Mouse (Mus musculus) liver, embryonic 16.5 days (tissue): ENCODE data around the gene Atp8a1. TPM values are rescaled to one million over a fixed set of nuclear protein-coding genes. Genes with fewer than 3 reads are reported as not detected.

ENCODE experiments used
- ATAC-seq: fragments of 200-750 bp; cut with Nextera tagmentation; 2 replicates; pipeline ENCODE4 v1.8.0; 2017; ENCODE audit warnings: low read depth, mild to moderate bottlenecking, moderate number of reproducible peaks, moderate library complexity
- H3K27ac ChIP-seq: fragments of 300-500 bp; sonication (generic); 2 replicates; pipeline ENCODE4 v1.5.1; 2014; ENCODE audit warnings: mild to moderate bottlenecking, low read length
- H3K27me3 ChIP-seq: fragments of 300-500 bp; sonication (generic); 2 replicates; pipeline ENCODE4 v1.6.1; 2014; ENCODE audit warnings: low read depth, low read length, mixed read lengths; ENCODE audit not compliant: control insufficient read depth, insufficient read depth
- H3K36me3 ChIP-seq: fragments of 300-500 bp; sonication (generic); 2 replicates; pipeline ENCODE4 v1.6.1; 2014; ENCODE audit warnings: mild to moderate bottlenecking; ENCODE audit not compliant: control insufficient read depth, insufficient read depth
- H3K4me1 ChIP-seq: fragments of 300-500 bp; sonication (generic); 2 replicates; pipeline ENCODE4 v1.6.1; 2014; ENCODE audit warnings: low read depth, low read length, mixed read lengths; ENCODE audit not compliant: control insufficient read depth
- H3K4me2 ChIP-seq: fragments of 300-500 bp; sonication (generic); 2 replicates; pipeline ENCODE4 v1.6.1; 2014; ENCODE audit warnings: low read depth, low read length, mixed read lengths
- H3K4me3 ChIP-seq: fragments of 300-500 bp; sonication (generic); 2 replicates; pipeline ENCODE4 v1.5.1; 2014; ENCODE audit warnings: low read depth, mild to moderate bottlenecking, low read length
- H3K9ac ChIP-seq: fragments of 300-500 bp; sonication (generic); 2 replicates; pipeline ENCODE4 v1.6.1; 2014; ENCODE audit warnings: low read depth, low read length
- H3K9me3 ChIP-seq: fragments of 300-500 bp; sonication (generic); replicated peaks from 2 replicates; pipeline ENCODE4 v1.6.1; 2016; ENCODE audit warnings: low read length; ENCODE audit not compliant: control insufficient read depth
- WGBS: fragments of 180-500 bp; shearing (Covaris S2); extraction: QIAGEN DNeasy Blood & Tissue Kit; methylation state at CpG from one replicate; pipeline ENCODE4 v1.1.7; 2014; ENCODE audit not compliant: insufficient replicate concordance; 5-methylcytosine and 5-hydroxymethylcytosine counted together
- polyA plus RNA-seq: library from polyadenylated mRNA; unstranded; fragments of >200 nt; fragmentation: Nextera tagmentation; extraction: Ambion mirVana; gene quantifications from 2 replicates; pipeline ENCODE4 v1.2.1, GENCODE M21; 2015

The Atp8a1 gene
- polyA plus RNA-seq, 1 experiment from 2014 or later, result 40.9 TPM

- no peak overlapping the region for H3K9ac ChIP-seq
- no peaks in the 10 kb centered on the region for H3K9me3 ChIP-seq
- H3K36me3 ChIP-seq, result peaks cover 23% of the 10 kb centered on the region
- H3K27me3 ChIP-seq, result no peaks in the 10 kb centered on the region
- WGBS, result 83% methylated on average over 14 of the region's 14 CpGs
- no peak overlapping the region for H3K27ac ChIP-seq
- no peak overlapping the region for H3K4me3 ChIP-seq
- H3K4me2 ChIP-seq, result no peak overlapping the region
- ATAC-seq, result no peak
- no peaks in the 10 kb centered on the region for H3K4me1 ChIP-seq
These were observed 191.3 kb downstream of the Atp8a1 start for GRCm38 (mm10) chr5:67655696-67656519.

GRCm38 (mm10) chr5:67654572-67654971, 192.7 kb downstream of the Atp8a1 start:
- Histone ChIP-seq H3K4me3 (no peak overlapping the region), H3K27me3 (no peaks in the 10 kb centered on the region), H3K4me2 (no peak overlapping the region), H3K36me3 (peaks cover 29% of the 10 kb centered on the region), H3K27ac (no peak overlapping the region), H3K9me3 (no peaks in the 10 kb centered on the region), H3K9ac (no peak overlapping the region), H3K4me1 (no peaks in the 10 kb centered on the region)
- 87% methylated on average over 5 of the region's 5 CpGs for WGBS
- no peak for ATAC-seq

- Histone ChIP-seq H3K9me3 (no peaks in the 10 kb centered on the region), H3K27me3 (no peaks in the 10 kb centered on the region), H3K4me2 (no peak overlapping the region), H3K27ac (no peak overlapping the region), H3K4me1 (no peaks in the 10 kb centered on the region), H3K4me3 (no peak overlapping the region), H3K9ac (no peak overlapping the region), H3K36me3 (peaks cover 35% of the 10 kb centered on the region)
- no peak for ATAC-seq
- WGBS, result 93% methylated on average over 3 of the region's 3 CpGs
These were observed 193.7 kb downstream of the Atp8a1 start for GRCm38 (mm10) chr5:67653543-67653942.

- no peaks in the 10 kb centered on the region for H3K27me3 ChIP-seq
- 80% methylated on average over 4 of the region's 4 CpGs for WGBS
- no peak for ATAC-seq
- H3K4me2 ChIP-seq, result no peak overlapping the region
- H3K27ac ChIP-seq, result no peak overlapping the region
- H3K9ac ChIP-seq, result no peak overlapping the region
- no peaks in the 10 kb centered on the region for H3K9me3 ChIP-seq
- peaks cover 44% of the 10 kb centered on the region for H3K36me3 ChIP-seq
- no peak overlapping the region for H3K4me3 ChIP-seq
- H3K4me1 ChIP-seq, result no peaks in the 10 kb centered on the region
These were observed 194.8 kb downstream of the Atp8a1 start for GRCm38 (mm10) chr5:67652468-67652867.

- Histone ChIP-seq H3K9me3 (no peaks in the 10 kb centered on the region), H3K27me3 (no peaks in the 10 kb centered on the region), H3K4me2 (no peak overlapping the region), H3K27ac (no peak overlapping the region), H3K4me3 (no peak overlapping the region), H3K4me1 (no peaks in the 10 kb centered on the region), H3K36me3 (peaks cover 47% of the 10 kb centered on the region), H3K9ac (no peak overlapping the region)
- WGBS, result 83% methylated on average over 5 of the region's 5 CpGs
- ATAC-seq, result no peak
These were observed 197.2 kb downstream of the Atp8a1 start for GRCm38 (mm10) chr5:67650021-67650420.

DNA sequence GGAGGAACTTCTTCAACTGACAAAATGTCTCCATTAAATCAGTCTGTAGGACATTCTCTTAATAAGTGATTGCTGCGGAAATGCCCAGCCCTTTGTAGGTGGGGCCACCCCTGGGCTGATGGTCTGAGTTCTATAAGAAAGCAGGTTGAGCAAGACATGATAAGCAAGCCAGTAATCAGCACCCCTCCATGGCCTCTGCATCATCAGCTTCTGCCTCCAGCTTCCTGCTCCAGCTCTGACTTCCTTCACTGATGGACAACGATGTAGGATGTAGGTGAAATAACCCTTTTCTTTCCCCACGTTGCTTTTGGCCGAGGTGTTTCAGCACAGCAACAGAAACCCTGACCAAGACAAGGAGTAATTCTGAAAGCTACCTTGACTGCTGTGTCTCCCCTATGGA, 198.1 kb downstream of the Atp8a1 start:
- Histone ChIP-seq H3K4me2 (no peak overlapping the region), H3K36me3 (peaks cover 45% of the 10 kb centered on the region), H3K9ac (no peak overlapping the region), H3K4me1 (no peaks in the 10 kb centered on the region), H3K27me3 (no peaks in the 10 kb centered on the region), H3K9me3 (no peaks in the 10 kb centered on the region), H3K4me3 (no peak overlapping the region), H3K27ac (no peak overlapping the region)
- ATAC-seq, result no peak
- WGBS, result 69% methylated on average over 4 of the region's 4 CpGs

GRCm38 (mm10) chr5:67647568-67647967, 199.7 kb downstream of the Atp8a1 start:
- WGBS, result 82% methylated on average over 21 of the region's 21 CpGs
- Histone ChIP-seq H3K27me3 (no peaks in the 10 kb centered on the region), H3K27ac (no peak overlapping the region), H3K9me3 (no peaks in the 10 kb centered on the region), H3K9ac (no peak overlapping the region), H3K4me3 (no peak overlapping the region), H3K36me3 (peaks cover 43% of the 10 kb centered on the region), H3K4me1 (no peaks in the 10 kb centered on the region), H3K4me2 (no peak overlapping the region)
- ATAC-seq, result no peak

GRCm38 (mm10) chr5:67646756-67647529, 200.3 kb downstream of the Atp8a1 start:
- 87% methylated on average over 20 of the region's 20 CpGs for WGBS
- peaks cover 40% of the 10 kb centered on the region for H3K36me3 ChIP-seq

More at GRCm38 (mm10) chr5:67646756-67647529, 200.3 kb downstream of the Atp8a1 start:
- no peaks in the 10 kb centered on the region for H3K27me3 ChIP-seq
- ATAC-seq, result no peak
- no peaks in the 10 kb centered on the region for H3K9me3 ChIP-seq
- H3K27ac ChIP-seq, result no peak overlapping the region
- no peak overlapping the region for H3K4me3 ChIP-seq
- H3K4me1 ChIP-seq, result no peaks in the 10 kb centered on the region
- H3K4me2 ChIP-seq, result no peak overlapping the region
- H3K9ac ChIP-seq, result no peak overlapping the region
